Mouse (Mus musculus) olfactory bulb, adult 2 months (tissue): ENCODE measurements around the gene Rims4.

Experiments used
- CTCF ChIP-seq: fragments of 200-500 bp; IDR thresholded peaks from 2 replicates; pipeline ENCODE4 v1.5.1; 2012; ENCODE audit warnings: low read depth, mild to moderate bottlenecking, low read length, moderate library complexity; ENCODE audit not compliant: insufficient read depth
- POLR2A ChIP-seq: fragments of 200-500 bp; IDR thresholded peaks from 2 replicates; pipeline ENCODE4 v1.6.1; 2012; ENCODE audit warnings: mild to moderate bottlenecking, low read depth, low read length, moderate library complexity; ENCODE audit not compliant: insufficient read depth

- TF ChIP-seq CTCF, result no peak
- no peak for TF ChIP-seq POLR2A
These were observed 3.1 kb downstream of the Rims4 start for GRCm38 (mm10) chr2:163915294-163915791.
